19 mouse cellular contexts compared by ENCODE assay signal in the genomic region with DNA sequence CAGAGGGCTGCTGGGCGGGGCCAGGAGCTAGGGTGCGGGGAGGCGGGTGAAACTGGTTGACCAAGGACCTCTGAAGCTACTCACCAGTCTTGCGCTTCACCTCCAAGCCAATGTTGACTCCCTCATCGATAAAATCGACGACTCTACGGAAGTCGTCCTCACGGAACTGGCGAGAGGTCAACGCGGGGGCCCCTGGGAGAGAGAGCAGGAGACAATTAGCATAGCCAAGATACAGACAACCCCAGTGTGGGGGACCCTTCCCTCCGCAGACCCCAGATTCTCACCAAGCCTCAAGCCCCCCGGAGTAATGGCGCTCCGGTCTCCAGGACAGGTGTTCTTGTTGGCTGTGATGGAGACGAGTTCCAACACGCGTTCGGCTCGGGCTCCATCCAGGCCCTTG. TPM values are rescaled to one million over a fixed set of nuclear protein-coding genes. Genes with fewer than 3 reads are reported as not detected.
"Had no signal": no experiment of that assay in that cellular context is flagged by ENCODE, and none has a peak within 500 bp of the region (broad histone marks: within the 10 kb centered on the region; RNA-seq: fewer than 3 reads in every experiment).

No protein-coding gene starts in this region.

- DNase-seq: kidney, adult 8-10 months; kidney, postnatal 10 days; kidney, postnatal 36 days; layer of hippocampus, postnatal 36 days; lung, embryonic 14.5 days; retina, postnatal 1 day; right cerebral cortex, postnatal 25 days; spleen, adult 18-20 months; thymus, postnatal 25 days had no signal

- H3K9me3 ChIP-seq: kidney, embryonic 15.5 days; liver, embryonic 12.5 days; midbrain, embryonic 15.5 days; neural tube, embryonic 13.5 days had no signal

- H3K4me2 ChIP-seq: kidney, embryonic 15.5 days; lung, embryonic 14.5 days; midbrain, embryonic 15.5 days; neural tube, embryonic 13.5 days had no signal

- H3K9ac ChIP-seq: kidney, embryonic 15.5 days; lung, embryonic 14.5 days; midbrain, embryonic 12.5 days; midbrain, embryonic 15.5 days had no signal

- H3K27ac ChIP-seq: kidney, embryonic 15.5 days; left cerebral cortex, adult 2 months; macrophage; midbrain, embryonic 12.5 days; midbrain, embryonic 15.5 days; neural tube, embryonic 13.5 days had no signal

- H3K36me3 ChIP-seq: midbrain, embryonic 15.5 days had no signal

- ATAC-seq: liver, embryonic 12.5 days; lung, postnatal 0 days; midbrain, embryonic 15.5 days had no signal

- H3K4me3 ChIP-seq: kidney, embryonic 15.5 days; left cerebral cortex, adult 2 months; liver, embryonic 12.5 days; midbrain, embryonic 12.5 days; midbrain, embryonic 15.5 days; neural tube, embryonic 13.5 days had no signal

RNA-seq across cellular contexts. Expression of gene Ndufa4l2, which starts 3.2 kb away (rescaled TPM):
- total RNA-seq: megakaryocyte, adult 5-6 weeks; neutrophil, adult 5-6 weeks had no signal
- polyA plus RNA-seq: macrophage had no signal

RNA-seq across cellular contexts. Expression of gene Nxph4, which starts 16.4 kb away (rescaled TPM):
- total RNA-seq: megakaryocyte, adult 5-6 weeks; neutrophil, adult 5-6 weeks had no signal
- polyA plus RNA-seq: macrophage had no signal

RNA-seq across cellular contexts. Expression of gene Stac3, which starts 16.5 kb away (rescaled TPM):
- polyA plus RNA-seq: lung, embryonic 14.5 days had no signal
